Mouse (Mus musculus) right cerebral cortex, postnatal 36 days (tissue): ENCODE results near the gene P4htm.
"Not testable (repeated sequence)": the region's sequence is repeated elsewhere in the genome, so short reads cannot be mapped to it uniquely, and the experiment has no call there.

Experiments
- DNase-seq, 2 experiments: peaks; one replicate each; pipeline ENCODE4 v3.0.0; 2022; ENCODE audit warnings: low spot score in 2 of 2, mixed read lengths in 1 of 2

Gene P4htm

DNA sequence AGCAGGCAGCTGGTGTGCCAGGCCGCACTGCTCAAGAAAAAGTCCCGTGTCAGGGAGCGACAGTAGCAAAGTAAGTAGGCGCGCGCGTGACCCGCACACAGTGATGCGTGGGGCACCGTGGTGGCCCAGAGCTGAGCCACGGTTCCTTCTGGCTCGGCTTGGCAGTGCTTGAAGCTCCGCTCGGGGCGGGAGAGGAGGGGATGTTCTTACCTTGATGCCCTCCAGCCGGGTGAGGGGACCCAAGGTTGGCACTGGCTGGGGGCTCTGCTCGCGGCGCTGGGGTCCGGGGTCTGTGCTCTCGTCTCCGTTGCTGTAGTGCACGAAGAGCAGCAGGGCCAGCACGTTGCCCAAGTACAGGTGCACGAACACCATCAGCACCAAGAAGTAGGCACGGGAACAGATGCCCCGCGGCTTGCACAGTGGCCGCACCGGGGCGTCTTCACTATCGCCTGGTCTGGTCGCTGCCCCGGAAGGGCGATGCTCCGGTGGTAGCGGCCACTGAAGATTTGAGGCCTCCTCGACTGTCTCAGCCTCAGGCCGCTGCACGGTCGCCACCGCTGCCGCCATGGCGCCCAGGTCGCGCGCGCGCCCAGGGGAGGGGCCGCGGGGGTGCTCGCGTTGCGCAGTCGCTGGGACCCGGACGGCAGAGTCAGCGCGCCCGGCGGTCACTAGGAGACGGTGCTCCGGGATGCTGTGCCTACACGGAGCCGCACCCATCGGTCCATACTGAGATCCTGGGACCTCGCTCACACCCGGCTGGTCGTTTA is at the start of gene P4htm:
P4htm (minus strand) TSS at position 670 of the 767 bp plus-strand sequence.
- DNase-seq = peak; percentile 77

DNA sequence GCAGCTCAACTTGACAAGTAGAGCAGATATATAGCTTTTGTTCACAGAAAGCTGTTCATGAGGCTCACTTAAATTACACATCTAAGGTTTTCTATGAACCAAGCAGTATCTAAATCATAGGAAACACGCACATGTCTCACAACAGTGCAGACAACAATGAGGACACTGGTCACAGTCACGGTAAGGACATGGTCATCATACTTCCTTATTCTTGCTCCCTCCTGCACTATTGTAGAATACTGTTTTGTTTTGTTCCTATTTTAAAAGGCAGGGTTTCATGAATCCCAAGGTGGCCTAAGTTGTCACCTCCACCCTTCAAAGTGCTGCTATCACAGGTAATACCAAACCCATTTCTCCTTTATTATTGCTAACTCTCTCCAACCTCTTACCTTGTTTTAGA is 42.4 kb upstream of the P4htm start:
- no peak for DNase-seq

DNA sequence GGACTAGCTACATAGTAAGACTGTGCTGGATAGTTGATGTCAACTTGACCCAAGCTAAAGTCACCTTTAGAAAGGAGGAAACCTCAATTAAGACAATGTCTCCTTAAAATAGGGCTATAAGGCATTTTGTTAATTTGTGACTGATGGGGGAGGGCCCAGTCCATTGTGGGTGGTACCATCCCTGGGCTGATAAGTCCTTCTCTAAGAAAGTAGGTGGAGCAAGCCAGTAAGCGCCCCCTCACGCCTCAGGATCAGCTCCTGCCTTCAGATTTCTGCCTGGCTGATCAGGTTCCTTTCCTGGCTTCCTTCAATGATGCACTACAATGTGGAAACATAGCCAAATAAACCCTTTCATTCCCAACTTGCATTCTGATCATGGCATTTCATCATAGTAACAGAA is 37.9 kb upstream of the P4htm start:
- DNase-seq = no peak

DNA sequence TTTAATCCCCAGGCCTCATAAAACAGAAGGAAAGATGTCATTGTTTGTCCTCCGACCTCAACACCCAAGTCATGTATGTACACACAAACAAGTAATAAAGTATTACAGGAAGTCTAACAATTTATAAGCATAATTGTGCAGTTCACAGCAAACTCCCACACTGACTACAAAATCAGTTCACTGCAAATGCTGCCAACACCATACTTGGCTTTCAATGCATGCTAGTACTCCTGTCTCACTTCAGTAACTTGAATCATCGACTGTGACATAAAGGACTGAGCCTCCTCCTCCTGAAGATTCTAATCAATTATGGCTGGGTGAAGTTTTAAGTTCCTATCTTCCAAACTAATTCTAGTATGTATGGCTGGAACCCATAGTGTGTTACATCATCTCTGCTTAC is 36.4 kb upstream of the P4htm start:
- no peak for DNase-seq

GRCm38 (mm10) chr9:108632375-108632774 is 34.9 kb upstream of the P4htm start:
- DNase-seq = no peak

DNA sequence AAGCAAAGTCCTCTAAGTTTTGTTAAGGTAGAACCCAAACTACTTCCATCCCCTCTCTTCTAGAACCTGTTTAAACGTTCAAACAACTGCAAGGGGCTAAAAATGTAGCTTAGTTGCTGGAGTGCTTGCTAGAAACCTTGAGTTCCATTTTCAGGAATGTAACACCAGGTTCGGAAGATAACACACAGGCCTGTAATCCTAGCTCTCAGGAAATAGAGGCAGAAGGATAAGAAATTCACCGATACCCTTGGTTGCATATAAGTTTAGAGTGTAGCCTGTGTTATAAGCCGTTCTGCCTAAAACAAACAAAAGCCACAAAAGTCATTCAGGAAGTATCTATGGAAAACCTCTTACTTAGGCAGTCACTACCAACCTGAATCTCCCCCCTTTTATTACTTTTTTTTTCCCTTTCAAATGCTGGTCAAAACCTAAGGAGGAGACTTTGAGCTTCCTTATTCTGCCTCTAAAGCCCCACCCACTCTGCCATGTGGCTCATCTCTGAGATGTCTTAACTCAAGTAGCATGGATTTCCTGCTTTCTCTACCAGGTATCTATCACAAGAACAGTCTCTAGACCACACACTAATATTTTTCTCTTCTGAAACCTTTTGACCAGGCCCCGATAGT is 34.3 kb upstream of the P4htm start:
- no peak for DNase-seq

DNA sequence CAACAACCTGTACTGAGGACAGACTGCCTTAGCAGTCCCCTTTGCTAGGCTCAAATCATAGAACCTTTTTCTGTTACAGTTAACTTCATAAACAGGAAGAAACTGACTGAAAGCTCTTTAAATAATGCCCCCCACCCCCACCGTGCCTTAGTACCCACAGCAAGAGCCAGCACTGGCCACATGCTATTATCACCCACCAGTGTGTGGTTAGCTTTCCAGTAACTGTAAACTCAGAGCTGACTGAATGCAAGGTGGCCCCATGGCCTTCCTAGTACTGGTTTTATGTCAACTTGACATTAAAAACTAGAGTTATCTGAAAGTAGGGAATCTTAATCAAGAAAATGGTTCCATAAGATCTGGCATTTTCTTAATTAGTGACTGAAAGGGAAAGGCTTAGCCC is 33.2 kb upstream of the P4htm start:
- DNase-seq = no peak

DNA sequence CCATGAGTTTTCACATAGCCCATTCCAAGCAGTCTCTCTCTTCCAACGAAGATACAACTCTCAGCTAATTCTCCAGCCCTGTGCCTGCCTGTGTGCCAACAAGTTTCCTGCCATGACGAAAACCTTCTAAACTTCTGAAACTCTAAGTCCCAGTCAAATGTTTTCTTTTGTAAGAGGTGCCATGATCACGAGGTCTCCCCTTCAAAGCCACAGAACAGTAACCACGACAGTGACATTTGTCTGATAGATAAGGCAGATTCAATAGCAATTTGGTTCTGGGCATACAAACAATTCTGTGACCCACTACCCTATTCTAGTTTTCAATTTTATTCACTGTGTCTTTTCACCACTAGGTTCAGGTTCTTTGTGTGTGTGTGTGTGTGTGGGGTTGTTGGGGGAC is 30.7 kb upstream of the P4htm start:
- no peak for DNase-seq

GRCm38 (mm10) chr9:108626498-108626897 is 29.0 kb upstream of the P4htm start:
- no peak for DNase-seq

DNA sequence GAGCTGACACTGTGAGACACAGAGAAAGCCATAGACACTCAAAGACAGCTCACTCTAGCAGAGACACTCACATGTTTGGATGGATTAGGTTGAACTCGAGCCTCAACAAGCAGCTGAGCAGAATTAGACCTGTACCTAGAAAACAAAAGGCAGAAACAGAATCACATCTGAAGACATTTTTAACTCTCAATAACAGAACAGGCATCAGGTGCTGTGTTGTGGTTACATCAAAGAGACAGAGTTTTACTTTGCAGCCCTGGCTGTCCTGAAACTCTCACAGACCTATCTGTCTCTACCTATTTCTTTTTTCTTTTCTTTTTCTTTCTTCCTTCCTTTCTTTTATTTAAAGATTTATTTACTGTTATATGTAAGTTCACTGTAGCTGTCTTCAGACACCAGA is 19.8 kb upstream of the P4htm start:
- DNase-seq = no peak

DNA sequence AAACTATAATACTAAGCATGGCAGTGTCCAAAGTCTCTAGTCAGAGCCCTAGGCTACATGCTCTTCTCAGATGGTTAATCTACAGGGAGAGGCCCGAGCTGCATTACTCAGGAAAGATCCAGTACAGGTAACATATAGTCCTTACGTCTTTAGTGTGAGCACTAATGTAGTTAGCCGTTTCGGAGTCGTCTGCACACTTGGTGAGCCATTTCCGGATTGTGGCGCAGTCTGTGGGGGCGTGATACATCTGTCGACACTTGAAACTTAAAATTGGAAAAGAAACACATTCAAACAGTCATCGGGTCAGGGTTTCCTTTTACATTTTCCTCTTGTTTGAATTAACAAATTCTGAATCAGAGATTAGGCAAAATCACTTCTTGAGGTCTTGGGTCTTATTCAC is 14.0 kb upstream of the P4htm start:
- no peak for DNase-seq

- DNase-seq = no peak
Observed at GRCm38 (mm10) chr9:108608889-108609288, 11.4 kb upstream of the P4htm start.

DNA sequence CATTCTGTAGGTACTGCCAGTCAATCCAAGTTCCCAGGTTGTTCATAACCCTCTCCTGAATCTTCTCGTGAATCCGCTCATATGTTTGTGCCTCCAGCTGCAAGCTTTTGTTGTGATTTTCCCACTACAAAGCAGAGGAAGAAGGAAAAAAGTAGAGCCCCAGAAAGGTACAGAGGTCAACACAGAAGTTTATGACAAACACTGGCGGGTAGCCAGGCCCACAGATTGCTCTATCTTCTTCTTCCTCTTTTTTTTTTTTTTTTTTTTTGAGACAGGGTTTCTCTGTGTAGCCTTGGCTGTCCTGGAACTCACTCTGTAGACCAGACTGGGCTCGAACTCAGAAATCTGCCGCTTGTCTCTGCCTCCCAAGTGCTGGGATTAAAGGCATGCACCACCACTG is 10.5 kb upstream of the P4htm start:
- not testable (repeated sequence) for DNase-seq

DNA sequence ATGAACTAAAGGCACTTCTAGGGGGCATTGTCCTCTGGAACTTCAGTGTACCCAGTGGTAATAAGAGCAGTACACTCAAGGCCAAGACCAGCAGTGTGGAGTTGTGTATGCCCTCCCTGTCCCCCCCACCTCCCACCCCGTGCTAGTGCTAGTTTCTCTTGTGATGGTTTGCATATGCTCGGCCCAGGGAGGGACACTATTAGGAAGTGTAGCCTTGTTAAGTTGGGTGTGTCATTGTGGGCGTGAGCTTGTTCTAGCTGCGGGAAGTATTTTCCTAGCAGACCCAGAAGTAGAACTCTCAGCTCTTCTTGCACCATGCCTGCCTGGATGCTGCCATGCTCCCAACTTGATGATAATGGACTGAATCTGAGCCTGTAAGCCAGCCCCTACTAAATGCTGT is 4.5 kb upstream of the P4htm start:
- no peak for DNase-seq

DNA sequence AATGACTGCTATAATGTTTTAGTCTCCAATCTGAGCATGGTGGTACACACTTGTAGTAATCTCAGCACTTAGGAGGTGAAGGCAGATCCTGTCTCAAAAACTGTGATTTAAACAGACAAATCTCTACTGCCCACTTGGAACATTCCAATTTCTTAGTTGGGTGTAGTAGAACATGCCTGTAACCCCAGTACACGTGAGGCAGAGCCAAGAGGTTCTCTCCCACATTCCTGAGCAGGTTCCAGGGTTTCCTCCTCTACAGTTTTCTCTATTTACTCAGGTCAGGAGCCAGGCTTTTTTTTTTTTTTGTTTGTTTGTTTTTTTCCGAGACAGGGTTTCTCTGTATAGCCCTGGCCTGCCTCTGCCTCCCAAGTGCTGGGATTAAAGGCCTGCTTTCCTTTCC is 2.5 kb upstream of the P4htm start:
- no peak for DNase-seq

DNA sequence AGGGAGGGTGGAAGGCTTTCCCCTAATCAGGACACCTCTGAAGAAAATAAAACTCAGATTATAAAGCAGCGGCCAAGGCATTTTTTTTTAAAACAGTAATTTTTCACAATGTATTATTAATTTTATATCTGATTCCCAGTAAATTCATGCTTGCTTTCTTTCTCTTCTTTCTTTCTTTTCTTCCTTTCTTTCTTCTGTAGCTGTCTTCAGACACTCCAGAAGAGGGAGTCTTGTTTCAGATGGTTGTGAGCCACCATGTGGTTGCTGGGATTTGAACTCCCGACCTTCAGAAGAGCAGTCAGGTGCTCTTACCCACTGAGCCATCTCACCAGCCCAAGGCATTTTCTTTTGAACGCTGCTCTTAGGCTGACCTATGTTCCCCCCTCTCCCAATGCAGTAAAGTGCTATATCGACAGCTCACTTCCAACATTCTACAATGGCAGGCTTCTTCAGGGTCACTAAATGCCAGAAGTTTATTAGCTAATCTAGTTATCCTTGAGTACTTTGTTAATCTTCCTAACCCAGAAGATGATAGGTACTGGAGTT is 1.6 kb upstream of the P4htm start:
- no peak for DNase-seq

- no peak for DNase-seq
Observed at GRCm38 (mm10) chr9:108594354-108594753, 3.1 kb downstream of the P4htm start.

DNA sequence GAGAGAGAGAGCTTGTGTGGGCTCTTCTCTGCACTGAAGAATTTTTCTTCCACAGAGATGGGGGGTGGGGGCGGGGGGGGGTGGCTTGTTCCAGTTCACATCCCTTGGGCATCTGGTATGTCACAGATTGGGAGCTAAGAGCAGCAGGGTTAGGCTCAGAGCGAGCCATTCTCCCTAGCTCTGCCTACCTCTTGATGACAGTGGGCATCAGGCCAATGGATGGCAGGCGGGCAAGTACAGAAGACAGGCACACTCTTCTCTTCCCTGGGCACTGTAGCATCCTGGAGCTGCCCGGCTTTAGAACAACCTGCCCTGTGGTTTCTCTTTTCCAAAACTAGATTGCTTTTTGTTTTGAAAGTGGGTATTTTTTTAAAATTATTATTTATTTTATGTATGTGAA is 6.0 kb downstream of the P4htm start:
- no peak for DNase-seq

GRCm38 (mm10) chr9:108589229-108589628 is 8.2 kb downstream of the P4htm start:
- no peak for DNase-seq

DNA sequence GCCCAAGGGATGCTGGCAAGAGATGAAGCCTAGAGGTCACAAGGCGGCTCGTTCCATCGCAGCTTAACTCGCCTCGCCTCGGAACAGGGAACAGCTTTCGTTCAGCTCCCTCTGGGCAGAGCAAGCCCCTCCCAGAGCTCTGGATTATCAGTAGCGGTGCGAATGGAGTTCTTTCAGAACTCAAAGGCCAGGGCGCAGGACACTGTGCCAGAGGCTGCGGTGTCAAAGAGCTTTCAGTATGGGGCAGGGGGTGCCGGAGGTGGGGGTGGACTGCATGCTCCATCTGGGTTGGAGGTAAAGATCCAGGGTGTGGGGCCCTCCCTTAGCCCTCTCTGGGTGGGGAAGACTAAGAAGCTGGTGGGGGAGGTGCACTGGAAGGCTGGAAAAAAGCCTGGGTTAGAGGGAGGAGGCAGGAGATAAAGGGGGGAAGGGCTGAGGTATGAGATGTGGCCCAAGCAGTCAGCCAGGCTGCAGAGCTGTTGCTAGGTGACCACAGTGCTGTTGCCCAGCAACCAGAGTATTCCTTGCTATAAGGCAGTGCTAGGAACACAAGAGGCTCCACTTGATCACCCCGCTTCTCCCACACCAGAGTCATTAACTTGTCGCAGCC is 9.8 kb downstream of the P4htm start:
- peak; percentile 89 to 95 for DNase-seq

DNA sequence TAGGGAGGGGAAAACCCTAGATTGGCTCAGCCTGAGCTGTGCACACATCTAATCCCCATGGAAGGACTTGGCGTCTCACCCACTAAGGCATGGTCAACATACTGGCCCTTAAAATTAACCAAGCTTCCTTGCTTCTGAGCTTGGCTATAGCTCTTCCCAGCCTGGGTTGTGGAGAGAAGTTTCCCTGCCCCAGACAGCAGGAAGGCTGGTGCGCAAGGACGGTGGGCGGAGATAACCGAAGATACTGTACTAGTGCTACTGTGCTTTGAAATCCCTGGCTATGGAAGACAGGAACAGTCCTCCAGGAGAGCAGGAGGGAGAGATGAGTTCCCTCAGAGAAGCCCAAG is 18.1 kb downstream of the P4htm start:
- no peak for DNase-seq

GRCm38 (mm10) chr9:108578545-108579343 is 18.7 kb downstream of the P4htm start, which contains the start of gene Wdr6:
TSS of gene Wdr6 (minus strand) at chr9:108578739.
- peak; percentile 85 to 90 for DNase-seq
